Comparison of ENCODE assay signal across 8 mouse cellular contexts in genomic region chr12:52671436-52671835, GRCm38 (mm10). TPM values are rescaled to one million over a fixed set of nuclear protein-coding genes. Genes with fewer than 3 reads are reported as not detected.
DNase-seq lines count a peak whose midpoint lies in the region; ATAC-seq and TF ChIP-seq lines count a peak whose summit lies in the region.
"Had no signal": no experiment of that assay in that cellular context is flagged by ENCODE, and none has a peak within 500 bp of the region (broad histone marks: within the 10 kb centered on the region; RNA-seq: fewer than 3 reads in every experiment).

No protein-coding gene starts in this region.

- H3ac ChIP-seq in C2C12 (ENCODE audit: control insufficient read depth, insufficient read length, low read depth), result no peak overlapping the region

- peak; percentile 35 for DNase-seq in ES-E14 (ENCODE audit: low read depth, low spot score)
- peak; percentile 48 for DNase-seq in forelimb bud, embryonic 11.5 days (ENCODE audit: low read depth, low spot score)
- peak; percentile 13 for DNase-seq in retina, postnatal 7 days (ENCODE audit: low read depth, low spot score)
- DNase-seq in B cell, adult 2 months, result no peak
- DNase-seq in thymus, postnatal 36 days, result no peak

- 4% methylated on average over 7 of the region's 7 CpGs for WGBS in hindbrain, embryonic 16.5 days

- in situ Hi-C loops in ES-E14 (cut with MboI; ENCODE audit: low sequenced_read_pairs in 2 of 2, unreplicated experiment in 2 of 2), result no loop called here

- no peak overlapping the region for H3K9ac ChIP-seq in ES-E14 (ENCODE audit: insufficient read depth, low read depth, low read length, poor library complexity, severe bottlenecking)
- H3K9ac ChIP-seq in hindbrain, embryonic 16.5 days (ENCODE audit: low read depth, low read length), result peak overlapping the region; percentile 2; the same call in 1 of the 2 replicates
- H3K9ac ChIP-seq: liver, embryonic 14.5 days had no signal

- H3K4me3 ChIP-seq in C2C12 (ENCODE audit: insufficient read depth, poor library complexity, severe bottlenecking), result no peak overlapping the region
- no peak overlapping the region for H3K4me3 ChIP-seq in ES-E14 (ENCODE audit: insufficient read depth in 1 of 2, low read depth in 1 of 2, low read length in 2 of 2, poor library complexity in 1 of 2, severe bottlenecking in 1 of 2)
- H3K4me3 ChIP-seq in hindbrain, embryonic 16.5 days (ENCODE audit: low read length), result no peak overlapping the region

- H3K36me3 ChIP-seq in C2C12 (ENCODE audit: control insufficient read depth, insufficient read depth) (no peaks in the 10 kb centered on the region), ES-E14 (ENCODE audit: control insufficient read depth, insufficient read depth, low read length, poor library complexity, severe bottlenecking) (no peaks in the 10 kb centered on the region)
- no peaks in the 10 kb centered on the region for H3K36me3 ChIP-seq in hindbrain, embryonic 16.5 days (ENCODE audit: control insufficient read depth, insufficient read depth, low read length)

- H3K79me3 ChIP-seq in C2C12 (ENCODE audit: low read depth), result no peaks in the 10 kb centered on the region

- no peaks in the 10 kb centered on the region for H3K9me3 ChIP-seq in ES-E14 (ENCODE audit: control insufficient read depth, insufficient read depth, low read depth, low read length)
- H3K9me3 ChIP-seq in hindbrain, embryonic 16.5 days (ENCODE audit: control insufficient read depth, low read length), result no peaks in the 10 kb centered on the region

- H3K4me1 ChIP-seq in ES-E14 (ENCODE audit: control insufficient read depth in 2 of 2, insufficient read depth in 2 of 2, low read length in 2 of 2, poor library complexity in 1 of 2), result peaks cover 0 to 6% of the 10 kb centered on the region in 2 experiments; a peak in 2 of 4 replicates
- peaks cover 8% of the 10 kb centered on the region; the same call in 1 of the 2 replicates for H3K4me1 ChIP-seq in hindbrain, embryonic 16.5 days (ENCODE audit: control insufficient read depth, insufficient read depth, low read depth, low read length)

- peak overlapping the region; percentile 17; the same call in 1 of the 2 replicates for H3K4me2 ChIP-seq in hindbrain, embryonic 16.5 days (ENCODE audit: low read length)

- TF ChIP-seq CTCF in C2C12 (IDR thresholded peaks at IDR 0.05; ENCODE audit: control insufficient read depth, insufficient read depth, insufficient read length), result no peak

- H3K27ac ChIP-seq in ES-E14 (ENCODE audit: insufficient read depth, low read depth, low read length, poor library complexity, severe bottlenecking), result no peak overlapping the region
- H3K27ac ChIP-seq in hindbrain, embryonic 16.5 days (ENCODE audit: low read depth, low read length), result peak overlapping the region; percentile 48; the same call in 1 of the 2 replicates
- H3K27ac ChIP-seq: liver, embryonic 14.5 days had no signal

- no peaks in the 10 kb centered on the region for H3K79me2 ChIP-seq in C2C12 (ENCODE audit: control insufficient read depth, insufficient read depth)

- no peaks in the 10 kb centered on the region for H3K27me3 ChIP-seq in C2C12 (ENCODE audit: control insufficient read depth, insufficient read depth, insufficient read length)
- no peaks in the 10 kb centered on the region for H3K27me3 ChIP-seq in hindbrain, embryonic 16.5 days (replicated peaks; ENCODE audit: control insufficient read depth, insufficient read depth, low read length)

- peak; percentile 87 for ATAC-seq in hindbrain, embryonic 16.5 days

TF ChIP-seq in C2C12, 6 proteins besides CTCF, POLR2A, EP300 and RAD21:
- TF ChIP-seq MYOG (IDR thresholded peaks at IDR 0.05; ENCODE audit: control insufficient read depth, extremely low read depth, insufficient read length) (no peak), CEBPB (IDR thresholded peaks at IDR 0.05; ENCODE audit: low read depth) (no peak), MYOD1 (IDR thresholded peaks at IDR 0.05; ENCODE audit: control insufficient read depth, insufficient read length, low read depth) (peak; percentile 86), MAX (IDR thresholded peaks at IDR 0.05) (no peak)

TF ChIP-seq in ES-E14, 5 proteins besides CTCF, POLR2A, EP300 and RAD21:
- TF ChIP-seq MAFK (IDR thresholded peaks at IDR 0.05; ENCODE audit: insufficient read depth, low read depth, low read length) (no peak), ZNF384 (IDR thresholded peaks at IDR 0.05; ENCODE audit: low read depth, low read length) (no peak), ZC3H11A (IDR thresholded peaks at IDR 0.05; ENCODE audit: borderline replicate concordance, low read depth, low read length) (no peak)
TF ChIP-seq in ES-E14: peak in this region for 0.

RNA-seq across cellular contexts. Expression of gene Akap6, which starts 27.7 kb away (rescaled TPM):
- 0.51 TPM for polyA plus RNA-seq in C2C12 (2012; fragmentation: generic; extraction: Trizol)
- under 0.01 and 0.09 TPM in 2 replicates for total RNA-seq in ES-E14 (2012; rRNA removed)
- 22.9 and 23.9 TPM in 2 replicates for polyA plus RNA-seq in hindbrain, embryonic 16.5 days (2015; fragmentation: Nextera tagmentation; extraction: Ambion mirVana)

Comparison
In these comparisons a context has a peak if more than half of its experiments do, and no peak if none do; other contexts are left out.
1. DNase-seq: peak in ES-E14 (single experiment), forelimb bud, embryonic 11.5 days (single experiment) and retina, postnatal 7 days (single experiment); none in B cell, adult 2 months (0 of 2) and thymus, postnatal 36 days (0 of 2).
2. RNA of gene Akap6, which starts 27.7 kb away (polyA plus RNA-seq): 22.9 to 23.9 TPM in hindbrain, embryonic 16.5 days; 0.51 TPM in C2C12 (single experiment); every median in the first group is over 10 times any median in the second.